ENCODE assay signal across 9 mouse cellular contexts in the genomic region with DNA sequence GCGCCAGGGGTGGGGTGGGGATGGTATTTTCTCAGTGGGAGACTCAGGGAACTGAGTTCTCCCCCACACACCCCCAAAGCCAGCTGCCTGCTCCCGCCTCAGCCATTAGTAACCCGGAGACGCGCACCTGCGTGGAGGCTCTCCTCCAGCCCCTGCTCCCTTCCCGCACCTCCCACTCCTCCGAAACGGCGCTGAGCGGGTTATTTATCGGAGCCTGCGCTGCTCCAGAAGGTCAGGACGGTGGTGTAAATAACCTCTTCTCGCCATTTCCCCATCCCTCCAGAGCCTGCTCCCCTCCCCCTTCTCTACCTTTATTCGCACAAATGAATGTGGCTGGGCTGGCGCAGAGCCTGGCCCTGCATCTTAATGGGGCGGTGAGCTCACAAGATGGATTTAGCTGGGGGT. TPM values are rescaled to one million over a fixed set of nuclear protein-coding genes. Genes with fewer than 3 reads are reported as not detected.
DNase-seq lines count a peak whose midpoint lies in the region; ATAC-seq and TF ChIP-seq lines count a peak whose summit lies in the region.
"Had no signal": no experiment of that assay in that cellular context is flagged by ENCODE, and none has a peak within 500 bp of the region (broad histone marks: within the 10 kb centered on the region; RNA-seq: fewer than 3 reads in every experiment).

No protein-coding gene starts in this region.

- no peaks in the 10 kb centered on the region for H3K27me3 ChIP-seq in liver, postnatal 0 days (ENCODE audit: insufficient read depth, low read length)
- H3K27me3 ChIP-seq in heart, postnatal 0 days (ENCODE audit: control insufficient read depth, insufficient read depth, low read length) = no peaks in the 10 kb centered on the region
- no peaks in the 10 kb centered on the region for H3K27me3 ChIP-seq in limb, embryonic 15.5 days
- H3K27me3 ChIP-seq in stomach, embryonic 16.5 days (ENCODE audit: control insufficient read depth, insufficient read depth, low read length) = no peaks in the 10 kb centered on the region

- no peak for TF ChIP-seq CTCF in liver, postnatal 0 days (IDR thresholded peaks at IDR 0.05; ENCODE audit: low read depth)
- TF ChIP-seq CTCF in heart, postnatal 0 days (IDR thresholded peaks at IDR 0.05; ENCODE audit: low read depth) = no peak

- H3K36me3 ChIP-seq in liver, postnatal 0 days (replicated peaks; ENCODE audit: insufficient read depth, low read length) = peaks cover 33% of the 10 kb centered on the region
- peaks cover 41% of the 10 kb centered on the region for H3K36me3 ChIP-seq in heart, postnatal 0 days (replicated peaks; ENCODE audit: control insufficient read depth, insufficient read depth, low read length)
- H3K36me3 ChIP-seq in limb, embryonic 15.5 days = peaks cover 24% of the 10 kb centered on the region
- no peaks in the 10 kb centered on the region for H3K36me3 ChIP-seq in stomach, embryonic 16.5 days (ENCODE audit: control insufficient read depth, insufficient read depth, low read length)

- DNase-seq in liver = peak; percentile 51
- DNase-seq in liver, postnatal 0 days = no peak
- DNase-seq in cerebellum, postnatal 14 days = peak; percentile 73 to 82
- DNase-seq in heart, postnatal 0 days (ENCODE audit: low spot score) = no peak
- DNase-seq in spleen, postnatal 36 days (ENCODE audit: low spot score in 2 of 2) = no peak
- no peak for DNase-seq in gastrocnemius, postnatal 4 days (ENCODE audit: low spot score in 2 of 2)

- no peak overlapping the region for H3K4me2 ChIP-seq in liver, postnatal 0 days (ENCODE audit: low read depth, low read length)
- H3K4me2 ChIP-seq in heart, postnatal 0 days (ENCODE audit: low read depth, low read length) = peak overlapping the region; percentile 34
- H3K4me2 ChIP-seq in limb, embryonic 15.5 days = peak overlapping the region; percentile 40
- H3K4me2 ChIP-seq in stomach, embryonic 16.5 days (ENCODE audit: low read depth, low read length) = peak overlapping the region; percentile 41

- no peak for ATAC-seq in liver, postnatal 0 days
- no peak for ATAC-seq in heart, postnatal 0 days (ENCODE audit: insufficient read depth, low read depth)
- peak; percentile 59; the same call in 1 of the 2 replicates for ATAC-seq in limb, embryonic 15.5 days (ENCODE audit: insufficient number of reproducible peaks, low FRiP score, low TSS enrichment, low read depth)
- ATAC-seq in stomach, embryonic 16.5 days (ENCODE audit: insufficient read depth, low FRiP score) = peak; percentile 4; the same call in 1 of the 2 replicates

- no peak overlapping the region for H3K4me3 ChIP-seq in liver, postnatal 0 days (ENCODE audit: low read depth, low read length)
- no peak overlapping the region for H3K4me3 ChIP-seq in heart, postnatal 0 days (ENCODE audit: low read depth, low read length)
- H3K4me3 ChIP-seq in limb, embryonic 15.5 days = peak overlapping the region; percentile 19; the same call in 1 of the 2 replicates
- H3K4me3 ChIP-seq in stomach, embryonic 16.5 days (replicated peaks; ENCODE audit: low read length) = 0 out of 2 replicates have a peak overlapping the region, but pooled peaks have one; percentile 4

- no peak for TF ChIP-seq EP300 in liver, postnatal 0 days (IDR thresholded peaks at IDR 0.05; ENCODE audit: low read depth)
- TF ChIP-seq EP300 in heart, postnatal 0 days (IDR thresholded peaks at IDR 0.05; ENCODE audit: low read depth) = no peak

- H3K4me1 ChIP-seq in liver, postnatal 0 days (ENCODE audit: insufficient read depth) = peaks cover 15% of the 10 kb centered on the region
- peaks cover 12% of the 10 kb centered on the region for H3K4me1 ChIP-seq in heart, postnatal 0 days (ENCODE audit: control insufficient read depth, insufficient read depth)
- peaks cover 90% of the 10 kb centered on the region for H3K4me1 ChIP-seq in limb, embryonic 15.5 days
- H3K4me1 ChIP-seq in stomach, embryonic 16.5 days (ENCODE audit: control insufficient read depth, insufficient read depth, low read length) = peaks cover 49% of the 10 kb centered on the region

- no peak overlapping the region for H3K9ac ChIP-seq in liver, postnatal 0 days (replicated peaks)
- no peak overlapping the region for H3K9ac ChIP-seq in heart, postnatal 0 days (replicated peaks; ENCODE audit: low read depth, low read length)
- no peak overlapping the region for H3K9ac ChIP-seq in limb, embryonic 15.5 days
- 0 out of 2 replicates have a peak overlapping the region, but pooled peaks have one; percentile 44 for H3K9ac ChIP-seq in stomach, embryonic 16.5 days (ENCODE audit: low read length)

- no peak overlapping the region for H3K27ac ChIP-seq in liver, postnatal 0 days (ENCODE audit: low read depth)
- no peak overlapping the region for H3K27ac ChIP-seq in heart, postnatal 0 days (ENCODE audit: low read depth)
- peak overlapping the region; percentile 97 for H3K27ac ChIP-seq in limb, embryonic 15.5 days
- H3K27ac ChIP-seq in stomach, embryonic 16.5 days (ENCODE audit: low read length) = peak overlapping the region; percentile 73

- H3K9me3 ChIP-seq in liver, postnatal 0 days (ENCODE audit: low read length) = no peaks in the 10 kb centered on the region
- H3K9me3 ChIP-seq in heart, postnatal 0 days (replicated peaks; ENCODE audit: control insufficient read depth, low read length) = no peaks in the 10 kb centered on the region
- H3K9me3 ChIP-seq in limb, embryonic 15.5 days = no peaks in the 10 kb centered on the region
- H3K9me3 ChIP-seq in stomach, embryonic 16.5 days (replicated peaks; ENCODE audit: control insufficient read depth, low read length) = no peaks in the 10 kb centered on the region

- WGBS in liver, postnatal 0 days (ENCODE audit: insufficient replicate concordance) = 67% methylated on average over 18 of the region's 18 CpGs
- 29% methylated on average over 18 of the region's 18 CpGs for WGBS in heart, postnatal 0 days
- WGBS in limb, embryonic 15.5 days = 10% methylated on average over 18 of the region's 18 CpGs
- 17% methylated on average over 18 of the region's 18 CpGs for WGBS in stomach, embryonic 16.5 days

RNA-seq across cellular contexts. Expression of a gene that starts 10.3 kb away (rescaled TPM):
- 1.1 and 1.8 TPM in 2 replicates for polyA plus RNA-seq in liver, postnatal 0 days (2015; fragmentation: Nextera tagmentation; extraction: Ambion mirVana)
- not detected in 2 replicates for total RNA-seq in heart, postnatal 0 days (2014; rRNA removed; ENCODE audit: low replicate concordance)
- 0.10 TPM in 1 of 2 replicates, not detected in the other for polyA plus RNA-seq in heart, postnatal 0 days (2015; fragmentation: Nextera tagmentation; extraction: Ambion mirVana)
- 0.20 and 0.36 TPM in 2 replicates for polyA plus RNA-seq in limb, embryonic 15.5 days (2015; fragmentation: Nextera tagmentation; extraction: Ambion mirVana)
- polyA plus RNA-seq in stomach, embryonic 16.5 days (2015; fragmentation: Nextera tagmentation; extraction: Ambion mirVana) = 0.15 and 0.59 TPM in 2 replicates
- under 1 TPM; 0.16 to 0.20 TPM for total RNA-seq in gastrocnemius, postnatal 4 days (2021)

RNA-seq across cellular contexts. Expression of a gene that starts 27.6 kb away (rescaled TPM):
- 110 and 121 TPM in 2 replicates for polyA plus RNA-seq in liver, postnatal 0 days (2015; fragmentation: Nextera tagmentation; extraction: Ambion mirVana)
- 109 and 117 TPM in 2 replicates for total RNA-seq in heart, postnatal 0 days (2014; rRNA removed; ENCODE audit: low replicate concordance)
- polyA plus RNA-seq in heart, postnatal 0 days (2015; fragmentation: Nextera tagmentation; extraction: Ambion mirVana) = 124 TPM in 2 replicates
- 270 and 286 TPM in 2 replicates for polyA plus RNA-seq in limb, embryonic 15.5 days (2015; fragmentation: Nextera tagmentation; extraction: Ambion mirVana)
- polyA plus RNA-seq in stomach, embryonic 16.5 days (2015; fragmentation: Nextera tagmentation; extraction: Ambion mirVana) = 265 and 272 TPM in 2 replicates
- 10 to 100 TPM; 72.8 to 78.4 TPM for total RNA-seq in gastrocnemius, postnatal 4 days (2021)

RNA-seq across cellular contexts. Expression of a gene that starts 39.8 kb away (rescaled TPM):
- 10.1 TPM in 2 replicates for polyA plus RNA-seq in liver, postnatal 0 days (2015; fragmentation: Nextera tagmentation; extraction: Ambion mirVana)
- total RNA-seq in heart, postnatal 0 days (2014; rRNA removed; ENCODE audit: low replicate concordance) = 5.4 and 7.9 TPM in 2 replicates
- polyA plus RNA-seq in heart, postnatal 0 days (2015; fragmentation: Nextera tagmentation; extraction: Ambion mirVana) = 4.5 and 5.5 TPM in 2 replicates
- polyA plus RNA-seq in limb, embryonic 15.5 days (2015; fragmentation: Nextera tagmentation; extraction: Ambion mirVana) = 17.1 and 19.4 TPM in 2 replicates
- polyA plus RNA-seq in stomach, embryonic 16.5 days (2015; fragmentation: Nextera tagmentation; extraction: Ambion mirVana) = 6.9 and 7.0 TPM in 2 replicates
- 10 to 100 TPM; 62.1 to 70.0 TPM for total RNA-seq in gastrocnemius, postnatal 4 days (2021)

RNA-seq across cellular contexts. Expression of a gene that starts 41.9 kb away (rescaled TPM):
- 85.8 and 89.1 TPM in 2 replicates for polyA plus RNA-seq in liver, postnatal 0 days (2015; fragmentation: Nextera tagmentation; extraction: Ambion mirVana)
- total RNA-seq in heart, postnatal 0 days (2014; rRNA removed; ENCODE audit: low replicate concordance) = 1.9 and 2.5 TPM in 2 replicates
- polyA plus RNA-seq in heart, postnatal 0 days (2015; fragmentation: Nextera tagmentation; extraction: Ambion mirVana) = 0.93 and 1.2 TPM in 2 replicates
- 1.5 and 2.2 TPM in 2 replicates for polyA plus RNA-seq in limb, embryonic 15.5 days (2015; fragmentation: Nextera tagmentation; extraction: Ambion mirVana)
- 8.7 and 11.1 TPM in 2 replicates for polyA plus RNA-seq in stomach, embryonic 16.5 days (2015; fragmentation: Nextera tagmentation; extraction: Ambion mirVana)
- total RNA-seq in gastrocnemius, postnatal 4 days (2021) = 1 to 10 TPM in 1 of 2 experiments, under 1 TPM in 1; 0.61 to 1.5 TPM
- total RNA-seq: left cerebral cortex, postnatal 10 days had no signal

RNA-seq across cellular contexts. Expression of a gene that starts 59.8 kb away (rescaled TPM):
- 126 and 151 TPM in 2 replicates for polyA plus RNA-seq in liver, postnatal 0 days (2015; fragmentation: Nextera tagmentation; extraction: Ambion mirVana)
- total RNA-seq in heart, postnatal 0 days (2014; rRNA removed; ENCODE audit: low replicate concordance) = 37.0 and 88.5 TPM in 2 replicates
- polyA plus RNA-seq in heart, postnatal 0 days (2015; fragmentation: Nextera tagmentation; extraction: Ambion mirVana) = 260 and 284 TPM in 2 replicates
- polyA plus RNA-seq in limb, embryonic 15.5 days (2015; fragmentation: Nextera tagmentation; extraction: Ambion mirVana) = 593 and 673 TPM in 2 replicates
- 525 and 529 TPM in 2 replicates for polyA plus RNA-seq in stomach, embryonic 16.5 days (2015; fragmentation: Nextera tagmentation; extraction: Ambion mirVana)
- total RNA-seq in gastrocnemius, postnatal 4 days (2021) = 100 to 1,000 TPM; 295 to 303 TPM

Comparison
In these comparisons a context has a peak if more than half of its experiments do, and no peak if none do; other contexts are left out.
1. DNase-seq: peak in liver (single experiment) and cerebellum, postnatal 14 days (2 of 2); none in liver, postnatal 0 days (single experiment), heart, postnatal 0 days (single experiment), spleen, postnatal 36 days (0 of 2) and gastrocnemius, postnatal 4 days (0 of 2).
2. ATAC-seq: peak in limb, embryonic 15.5 days (single experiment) and stomach, embryonic 16.5 days (single experiment); none in liver, postnatal 0 days (single experiment) and heart, postnatal 0 days (single experiment).
3. H3K27ac ChIP-seq: peak in limb, embryonic 15.5 days (single experiment) and stomach, embryonic 16.5 days (single experiment); none in liver, postnatal 0 days (single experiment) and heart, postnatal 0 days (single experiment).
4. H3K4me3 ChIP-seq: peak in limb, embryonic 15.5 days (single experiment) and stomach, embryonic 16.5 days (single experiment); none in liver, postnatal 0 days (single experiment) and heart, postnatal 0 days (single experiment).